Mouse (Mus musculus) liver, adult 2 months (tissue): Measurements from ENCODE around the gene Npnt. TPM values are rescaled to one million over a fixed set of nuclear protein-coding genes. Genes with fewer than 3 reads are reported as not detected.

Experiments
- DNase-seq: peaks from one replicate; pipeline ENCODE4 v3.0.0-alpha.2; 2011; ENCODE audit warnings: low read depth, low spot score; ENCODE audit errors: extremely low read depth
- H3K27ac ChIP-seq: fragments of 200-500 bp; replicated peaks from 2 replicates; pipeline ENCODE4 v1.5.1; 2012; ENCODE audit warnings: low read depth, mild to moderate bottlenecking, control low read depth, inconsistent platforms, low read length; ENCODE audit not compliant: insufficient read depth
- H3K27me3 ChIP-seq: fragments of 200-500 bp; 2 replicates; pipeline ENCODE4 v1.6.1; 2012; ENCODE audit warnings: mild to moderate bottlenecking, moderate library complexity, low read length, inconsistent platforms; ENCODE audit not compliant: control insufficient read depth, insufficient read depth
- H3K36me3 ChIP-seq: fragments of 200-500 bp; 2 replicates; pipeline ENCODE4 v1.6.1; 2012; ENCODE audit warnings: low read length, inconsistent platforms; ENCODE audit not compliant: control insufficient read depth, insufficient read depth
- H3K4me1 ChIP-seq: fragments of 200-500 bp; 2 replicates; pipeline ENCODE4 v1.6.1; 2011; ENCODE audit warnings: low read length; ENCODE audit not compliant: control insufficient read depth, insufficient read depth
- H3K4me3 ChIP-seq: fragments of 200-500 bp; 2 replicates; pipeline ENCODE4 v1.5.1; 2011; ENCODE audit warnings: low read depth, mild to moderate bottlenecking, control low read depth, low read length, moderate library complexity; ENCODE audit not compliant: insufficient read depth
- H3K79me2 ChIP-seq: fragments of 200-500 bp; 2 replicates; pipeline ENCODE4 v1.6.1; 2012; ENCODE audit warnings: inconsistent platforms, mild to moderate bottlenecking, low read length, moderate library complexity; ENCODE audit not compliant: control insufficient read depth, insufficient read depth
- H3K9ac ChIP-seq: fragments of 200-500 bp; 2 replicates; pipeline ENCODE4 v1.6.1; 2012; ENCODE audit warnings: low read depth, mild to moderate bottlenecking, control low read depth, inconsistent platforms, low read length
- CTCF ChIP-seq: fragments of 200-500 bp; IDR thresholded peaks from 2 replicates; pipeline ENCODE4 v1.5.1; 2011; ENCODE audit warnings: low read depth, low read length, control low read depth
- POLR2A ChIP-seq: fragments of 200-500 bp; IDR thresholded peaks from 2 replicates; pipeline ENCODE4 v1.6.1; 2011; ENCODE audit warnings: low read length, control low read depth; ENCODE audit not compliant: insufficient read depth; ENCODE audit errors: extremely low read depth
- WGBS: fragments of 180-500 bp; shearing (Covaris S2); methylation state at CpG from one replicate; pipeline ENCODE4 v1.1.7; 2018; 5-methylcytosine and 5-hydroxymethylcytosine counted together
- polyA plus RNA-seq: library from polyadenylated mRNA; depleted of rRNA; stranded (reverse); fragments of >200 nt; gene quantifications from 2 replicates; pipeline ENCODE4 v1.2.3, GENCODE M21; 2012
- total RNA-seq: library from RNA; depleted of rRNA; stranded (reverse); fragments of >200 nt; gene quantifications from 2 replicates; pipeline ENCODE4 v1.2.3, GENCODE M21; 2014

Gene Npnt
- total and polyA plus RNA-seq, 2 experiments = 0.09 to 0.39 TPM

DNA sequence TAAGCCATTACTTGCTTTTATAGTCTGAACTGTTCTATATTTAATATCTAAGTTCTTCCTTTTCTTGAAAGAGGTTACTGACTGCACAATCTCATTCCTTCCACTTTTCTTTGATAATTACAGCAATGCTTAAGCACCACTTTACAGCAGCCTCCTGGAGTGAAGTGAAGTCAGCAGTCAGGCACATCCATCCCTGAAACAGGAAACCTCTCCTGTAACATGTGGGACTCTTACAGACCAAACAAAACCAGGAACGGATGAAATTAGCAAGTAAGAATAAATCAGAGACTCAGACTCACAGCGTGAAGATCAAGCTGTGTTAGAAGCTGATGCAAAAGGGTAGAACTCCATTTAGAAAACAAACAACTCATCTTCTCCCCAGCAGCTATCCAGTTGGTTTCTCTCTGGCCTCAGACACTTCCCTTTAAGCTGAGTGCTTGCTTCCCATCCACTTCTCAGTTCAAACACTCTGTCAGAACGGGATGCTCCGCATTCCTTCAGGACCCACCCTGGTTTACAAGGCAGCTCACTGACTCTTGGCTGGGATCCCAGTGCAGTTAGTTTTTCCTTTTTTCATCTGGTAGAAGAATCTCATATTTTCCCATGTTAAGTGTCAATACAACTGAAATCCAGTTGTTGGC, 33.9 kb upstream of the Npnt start:
- no peaks in the 10 kb centered on the region for H3K79me2 ChIP-seq
- no peak overlapping the region for H3K27ac ChIP-seq
- DNase-seq = no peak
- no peak overlapping the region for H3K4me3 ChIP-seq
- TF ChIP-seq POLR2A (no peak), CTCF (no peak)
- H3K27me3 ChIP-seq = no peaks in the 10 kb centered on the region
- no peaks in the 10 kb centered on the region; the same call in 1 of the 2 replicates for H3K36me3 ChIP-seq
- WGBS = 75% methylated on average over 4 of the region's 4 CpGs
- H3K4me1 ChIP-seq = no peaks in the 10 kb centered on the region
- H3K9ac ChIP-seq = no peak overlapping the region

- Histone ChIP-seq H3K79me2 (no peaks in the 10 kb centered on the region), H3K36me3 (no peaks in the 10 kb centered on the region; the same call in 1 of the 2 replicates), H3K4me1 (no peaks in the 10 kb centered on the region), H3K4me3 (no peak overlapping the region), H3K27ac (no peak overlapping the region), H3K9ac (no peak overlapping the region), H3K27me3 (no peaks in the 10 kb centered on the region)
- DNase-seq = no peak
- TF ChIP-seq CTCF (no peak), POLR2A (no peak)
- 98% methylated on average over 2 of the region's 2 CpGs for whole genome bisulfite sequencing
Measured at GRCm38 (mm10) chr3:132981968-132982367, 31.9 kb upstream of the Npnt start.

- Histone ChIP-seq H3K36me3 (no peaks in the 10 kb centered on the region; the same call in 1 of the 2 replicates), H3K4me3 (no peak overlapping the region), H3K4me1 (no peaks in the 10 kb centered on the region), H3K79me2 (no peaks in the 10 kb centered on the region), H3K27me3 (no peaks in the 10 kb centered on the region), H3K27ac (no peak overlapping the region), H3K9ac (no peak overlapping the region)
- DNase-seq = peak; percentile 5
- 96% methylated on average over 12 of the region's 12 CpGs for WGBS
- TF ChIP-seq POLR2A (no peak), CTCF (peak; percentile 23; the same call in 1 of the 2 replicates)
Measured at GRCm38 (mm10) chr3:132979781-132980461, 29.8 kb upstream of the Npnt start.

DNA sequence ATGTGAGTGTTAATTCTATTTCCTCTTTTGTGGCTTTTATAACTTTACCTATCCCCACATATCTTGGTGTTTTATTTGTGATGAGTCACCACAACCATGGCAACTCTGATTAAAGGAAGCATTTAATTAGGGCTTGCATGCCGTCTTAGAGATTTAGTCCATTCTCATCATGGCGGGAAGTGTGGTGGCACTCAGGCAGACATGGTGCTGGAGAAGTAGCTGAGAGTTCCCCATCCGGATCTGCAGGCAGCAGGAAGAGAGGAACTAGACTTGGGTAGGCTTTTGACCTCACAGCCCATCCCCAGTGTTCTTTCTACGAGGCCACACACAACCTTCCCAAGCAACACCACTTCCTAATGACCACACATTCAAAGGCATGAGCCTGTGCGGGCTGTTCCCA, 16.2 kb upstream of the Npnt start:
- H3K4me3 ChIP-seq = no peak overlapping the region
- no peak for DNase-seq
- TF ChIP-seq POLR2A (no peak), CTCF (no peak)
- H3K79me2 ChIP-seq = no peaks in the 10 kb centered on the region
- H3K27me3 ChIP-seq = no peaks in the 10 kb centered on the region
- H3K36me3 ChIP-seq = no peaks in the 10 kb centered on the region
- H3K4me1 ChIP-seq = no peaks in the 10 kb centered on the region
- H3K9ac ChIP-seq = no peak overlapping the region
- 78% methylated on average over 5 of the region's 5 CpGs for WGBS
- H3K27ac ChIP-seq = no peak overlapping the region

DNA sequence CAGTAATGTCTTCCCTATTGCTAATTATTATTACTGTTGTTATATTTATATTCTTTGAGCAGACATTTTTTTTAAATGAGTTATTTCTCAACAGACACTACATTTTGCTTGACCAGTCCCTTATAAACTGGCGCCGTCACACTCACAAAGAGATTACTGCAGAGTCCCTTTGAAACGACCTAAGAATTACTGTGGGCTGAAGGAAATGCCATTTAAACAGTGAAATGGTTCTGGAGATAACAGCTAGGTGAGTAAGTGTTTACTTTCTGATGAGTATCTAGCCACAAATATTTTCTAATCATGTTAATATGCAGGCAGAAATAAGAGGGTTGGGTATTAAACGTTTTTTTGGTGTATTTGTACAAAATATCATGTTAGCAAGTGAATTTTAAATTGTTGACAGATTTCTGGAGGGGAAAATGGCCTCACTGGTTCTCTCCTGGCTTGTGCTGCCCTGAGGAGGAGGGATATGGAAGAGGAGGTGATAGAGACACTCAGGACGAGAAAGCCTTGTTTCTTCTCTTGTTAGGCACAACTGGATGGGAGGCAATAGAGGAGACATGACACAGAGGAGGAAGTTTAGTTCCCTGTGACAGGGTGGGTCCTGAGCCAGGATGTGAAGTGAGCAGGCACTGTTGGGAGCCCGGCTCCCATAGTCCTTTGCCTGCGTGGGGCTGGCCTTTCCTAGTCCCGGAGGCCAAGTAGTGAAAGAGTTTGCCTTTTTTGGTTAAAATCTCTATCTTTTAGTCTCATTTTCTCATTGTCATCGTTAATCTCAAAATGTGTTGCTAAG, 14.8 kb upstream of the Npnt start:
- no peak overlapping the region for H3K9ac ChIP-seq
- DNase-seq = no peak
- H3K79me2 ChIP-seq = no peaks in the 10 kb centered on the region
- H3K36me3 ChIP-seq = no peaks in the 10 kb centered on the region
- no peaks in the 10 kb centered on the region for H3K27me3 ChIP-seq
- no peak for TF ChIP-seq POLR2A
- 69% methylated on average over 9 of the region's 9 CpGs for WGBS
- no peak overlapping the region for H3K4me3 ChIP-seq
- no peak overlapping the region for H3K27ac ChIP-seq
- no peaks in the 10 kb centered on the region for H3K4me1 ChIP-seq
